Mouse (Mus musculus): ENCODE measurements around the gene Ppp3ca.

DNA sequence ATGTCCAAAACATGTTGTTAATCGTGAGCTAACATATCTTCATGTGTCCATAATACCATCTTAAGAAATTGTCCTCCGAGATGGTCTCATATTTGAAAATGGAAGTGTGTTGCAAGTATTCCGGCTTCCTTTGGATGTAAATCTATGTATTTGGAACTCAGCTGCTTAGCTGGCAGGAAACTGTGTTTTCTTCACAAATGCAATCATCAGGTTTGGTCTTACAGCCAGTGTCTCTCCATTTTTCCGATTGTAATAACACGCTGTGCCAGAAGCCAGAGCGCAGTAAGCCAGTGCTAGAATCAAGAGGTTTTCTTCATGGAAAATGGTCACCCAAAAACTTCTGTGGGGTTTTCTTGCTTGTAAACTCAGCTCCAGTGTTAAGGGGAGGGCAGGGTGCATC lies 104.3 kb downstream of the Ppp3ca start:
- no peak for TF ChIP-seq CTCF (IDR thresholded peaks at IDR 0.05; ENCODE audit: low read depth)
- TF ChIP-seq EP300 (IDR thresholded peaks at IDR 0.05; ENCODE audit: low read depth), result no peak

Data from liver, embryonic 14.5 days (tissue).